Mouse (Mus musculus): ENCODE measurements around the gene Unc5b. TPM values are rescaled to one million over a fixed set of nuclear protein-coding genes. Genes with fewer than 3 reads are reported as not detected.

The Unc5b gene
- polyA plus RNA-seq, 1 experiment from 2014 or later: 2.9 TPM

- ATAC-seq (ENCODE audit: insufficient read depth, low FRiP score, low TSS enrichment) (peak; percentile 46; the same call in 1 of the 2 replicates), DNase-seq (ENCODE audit: low spot score) (peak; percentile 85)
- Histone ChIP-seq H3K27ac (ENCODE audit: low read depth, low read length) (no peak overlapping the region), H3K36me3 (ENCODE audit: control insufficient read depth, insufficient read depth, low read length) (0 out of 2 replicates have a peak, but pooled peaks cover 2% of the 10 kb centered on the region), H3K4me2 (ENCODE audit: low read depth) (peak overlapping the region; percentile 17; the same call in 1 of the 2 replicates), H3K9me3 (ENCODE audit: control insufficient read depth, low read length) (no peaks in the 10 kb centered on the region), H3K4me3 (ENCODE audit: low read depth, low read length) (no peak overlapping the region), H3K27me3 (ENCODE audit: control insufficient read depth, insufficient read depth, low read length) (no peaks in the 10 kb centered on the region), H3K4me1 (ENCODE audit: control insufficient read depth, insufficient read depth, low read length) (no peaks in the 10 kb centered on the region), H3K9ac (ENCODE audit: low read length) (no peak overlapping the region)
- WGBS: 12% methylated on average over 9 of the region's 9 CpGs
These were observed 51.8 kb downstream of the Unc5b start for GRCm38 (mm10) chr10:60779628-60780027.

DNA sequence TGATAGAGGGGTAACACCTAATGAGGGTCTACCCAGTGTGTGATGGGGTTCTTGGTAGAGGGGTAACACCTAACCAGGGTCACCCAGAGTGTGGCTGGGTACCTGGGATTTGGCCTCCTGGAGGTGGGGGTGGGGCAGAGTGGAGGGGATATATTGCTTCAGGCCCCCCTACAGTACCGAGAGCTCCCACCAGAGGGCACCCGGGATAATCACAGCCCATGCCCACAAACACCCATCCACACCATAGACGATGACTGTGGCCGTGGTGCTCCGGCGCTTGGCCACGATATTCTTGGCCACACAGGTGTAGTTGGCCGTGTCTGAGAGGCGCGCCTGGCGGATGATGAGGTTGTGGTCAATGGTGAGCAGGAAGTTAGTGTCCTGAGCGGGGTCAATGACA, 52.8 kb downstream of the Unc5b start:
- H3K9me3 ChIP-seq (ENCODE audit: control insufficient read depth, low read length): no peaks in the 10 kb centered on the region
- DNase-seq (ENCODE audit: low spot score) (peak; percentile 73), ATAC-seq (ENCODE audit: insufficient read depth, low FRiP score, low TSS enrichment) (peak; percentile 48; the same call in 1 of the 2 replicates)
- no peak overlapping the region for H3K4me3 ChIP-seq (ENCODE audit: low read depth, low read length)
- no peak overlapping the region for H3K27ac ChIP-seq (ENCODE audit: low read depth, low read length)
- H3K4me1 ChIP-seq (ENCODE audit: control insufficient read depth, insufficient read depth, low read length): no peaks in the 10 kb centered on the region
- H3K4me2 ChIP-seq (ENCODE audit: low read depth): no peak overlapping the region
- H3K9ac ChIP-seq (ENCODE audit: low read length): no peak overlapping the region
- WGBS: 83% methylated on average over 12 of the region's 12 CpGs
- no peaks in the 10 kb centered on the region for H3K27me3 ChIP-seq (ENCODE audit: control insufficient read depth, insufficient read depth, low read length)
- H3K36me3 ChIP-seq (ENCODE audit: control insufficient read depth, insufficient read depth, low read length): 0 out of 2 replicates have a peak, but pooled peaks cover 3% of the 10 kb centered on the region

DNA sequence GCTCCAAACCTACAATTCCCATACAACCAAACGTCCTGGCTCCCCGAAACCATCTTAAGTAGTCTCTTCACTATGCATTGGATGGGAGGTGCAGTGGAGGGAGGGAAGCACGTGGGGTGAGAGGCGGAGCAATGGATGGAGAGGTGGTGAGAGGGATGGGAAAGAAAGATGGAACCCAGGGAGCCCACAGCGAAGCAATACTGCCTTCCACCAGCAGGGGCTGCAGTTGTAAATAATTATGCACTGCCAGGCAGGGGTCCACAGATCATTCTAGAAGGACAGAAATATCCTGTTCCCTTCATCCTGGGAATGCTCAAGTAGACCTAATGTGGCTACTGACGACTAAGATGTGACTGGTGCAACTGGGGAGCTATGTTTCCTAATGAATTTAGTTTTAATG, 55.9 kb downstream of the Unc5b start:
- Histone ChIP-seq H3K27ac (ENCODE audit: low read depth, low read length) (no peak overlapping the region), H3K4me3 (ENCODE audit: low read depth, low read length) (no peak overlapping the region), H3K27me3 (ENCODE audit: control insufficient read depth, insufficient read depth, low read length) (no peaks in the 10 kb centered on the region), H3K36me3 (ENCODE audit: control insufficient read depth, insufficient read depth, low read length) (0 out of 2 replicates have a peak, but pooled peaks cover 3% of the 10 kb centered on the region), H3K4me2 (ENCODE audit: low read depth) (no peak overlapping the region), H3K9ac (ENCODE audit: low read length) (no peak overlapping the region), H3K4me1 (ENCODE audit: control insufficient read depth, insufficient read depth, low read length) (no peaks in the 10 kb centered on the region), H3K9me3 (ENCODE audit: control insufficient read depth, low read length) (no peaks in the 10 kb centered on the region)
- DNase-seq (ENCODE audit: low spot score) (no peak), ATAC-seq (ENCODE audit: insufficient read depth, low FRiP score, low TSS enrichment) (no peak)
- WGBS: 81% methylated on average over 6 of the region's 6 CpGs

- Histone ChIP-seq H3K27ac (ENCODE audit: low read depth, low read length) (no peak overlapping the region), H3K4me2 (ENCODE audit: low read depth) (no peak overlapping the region), H3K9ac (ENCODE audit: low read length) (no peak overlapping the region), H3K36me3 (ENCODE audit: control insufficient read depth, insufficient read depth, low read length) (0 out of 2 replicates have a peak, but pooled peaks cover 3% of the 10 kb centered on the region), H3K4me3 (ENCODE audit: low read depth, low read length) (no peak overlapping the region), H3K9me3 (ENCODE audit: control insufficient read depth, low read length) (no peaks in the 10 kb centered on the region), H3K4me1 (ENCODE audit: control insufficient read depth, insufficient read depth, low read length) (no peaks in the 10 kb centered on the region), H3K27me3 (ENCODE audit: control insufficient read depth, insufficient read depth, low read length) (no peaks in the 10 kb centered on the region)
- ATAC-seq (ENCODE audit: insufficient read depth, low FRiP score, low TSS enrichment) (no peak), DNase-seq (ENCODE audit: low spot score) (no peak)
- WGBS: 96% methylated on average over 13 of the region's 13 CpGs
These were observed 56.8 kb downstream of the Unc5b start for GRCm38 (mm10) chr10:60774616-60775015.

DNA sequence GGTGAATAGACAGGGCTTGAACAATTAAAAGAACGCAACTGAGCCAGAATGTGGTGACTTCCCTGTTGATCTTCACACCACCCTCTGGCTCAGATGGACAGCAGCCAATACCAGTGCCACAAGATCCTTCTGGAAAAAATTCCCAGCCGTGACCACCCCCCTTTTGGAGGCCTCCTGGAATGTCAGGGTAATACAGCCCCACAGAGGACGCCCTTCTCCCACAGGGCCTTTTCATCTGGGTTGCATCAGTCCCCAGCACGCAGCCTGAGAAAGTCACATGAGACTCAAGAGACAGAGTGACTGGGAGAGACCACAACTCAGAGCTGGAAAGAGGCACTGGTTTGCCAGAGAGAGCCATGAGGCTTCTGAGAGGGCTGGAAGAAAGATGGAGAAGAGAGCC, 60.5 kb downstream of the Unc5b start:
- Histone ChIP-seq H3K36me3 (ENCODE audit: control insufficient read depth, insufficient read depth, low read length) (0 out of 2 replicates have a peak, but pooled peaks cover 3% of the 10 kb centered on the region), H3K4me3 (ENCODE audit: low read depth, low read length) (no peak overlapping the region), H3K9ac (ENCODE audit: low read length) (no peak overlapping the region), H3K4me1 (ENCODE audit: control insufficient read depth, insufficient read depth, low read length) (no peaks in the 10 kb centered on the region), H3K4me2 (ENCODE audit: low read depth) (no peak overlapping the region), H3K9me3 (ENCODE audit: control insufficient read depth, low read length) (no peaks in the 10 kb centered on the region), H3K27me3 (ENCODE audit: control insufficient read depth, insufficient read depth, low read length) (no peaks in the 10 kb centered on the region), H3K27ac (ENCODE audit: low read depth, low read length) (no peak overlapping the region)
- WGBS: 67% methylated on average over 4 of the region's 4 CpGs
- ATAC-seq (ENCODE audit: insufficient read depth, low FRiP score, low TSS enrichment): no peak
- DNase-seq (ENCODE audit: low spot score): no peak

DNA sequence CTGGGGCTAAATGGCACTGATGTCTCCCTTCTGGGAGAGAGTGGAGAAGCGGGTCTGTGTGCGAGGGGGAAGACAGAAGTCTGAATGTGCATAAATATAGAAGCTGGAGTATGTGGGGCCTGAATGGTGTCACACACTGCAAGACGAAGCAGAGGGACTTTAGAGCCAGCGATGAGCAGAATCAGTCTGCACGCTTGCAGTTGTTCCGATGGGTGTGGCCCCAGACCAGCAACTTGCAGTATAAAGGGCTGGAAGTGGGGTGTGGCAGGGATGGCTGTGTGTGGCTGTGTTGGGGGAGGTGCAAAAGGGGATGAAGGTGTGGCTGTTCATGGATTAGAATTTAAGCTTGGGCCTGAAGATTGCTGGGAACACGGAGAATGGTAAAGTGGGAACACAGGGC, 62.8 kb downstream of the Unc5b start:
- WGBS: 86% methylated on average over 7 of the region's 7 CpGs

GRCm38 (mm10) chr10:60767400-60767799, 64.0 kb downstream of the Unc5b start:
- H3K9ac ChIP-seq (ENCODE audit: low read length): no peak overlapping the region
- no peak overlapping the region for H3K4me3 ChIP-seq (ENCODE audit: low read depth, low read length)
- H3K4me2 ChIP-seq (ENCODE audit: low read depth): no peak overlapping the region
- 89% methylated on average over 7 of the region's 7 CpGs for WGBS
- no peaks in the 10 kb centered on the region for H3K36me3 ChIP-seq (ENCODE audit: control insufficient read depth, insufficient read depth, low read length)
- H3K9me3 ChIP-seq (ENCODE audit: control insufficient read depth, low read length): no peaks in the 10 kb centered on the region
- H3K27ac ChIP-seq (ENCODE audit: low read depth, low read length): no peak overlapping the region
- H3K27me3 ChIP-seq (ENCODE audit: control insufficient read depth, insufficient read depth, low read length): no peaks in the 10 kb centered on the region
- no peak for ATAC-seq (ENCODE audit: insufficient read depth, low FRiP score, low TSS enrichment)
- no peak for DNase-seq (ENCODE audit: low spot score)
- no peaks in the 10 kb centered on the region for H3K4me1 ChIP-seq (ENCODE audit: control insufficient read depth, insufficient read depth, low read length)

More for the DNA sequence above, 62.8 kb downstream of the Unc5b start:
- no peaks in the 10 kb centered on the region for H3K36me3 ChIP-seq (ENCODE audit: control insufficient read depth, insufficient read depth, low read length)
- ATAC-seq (ENCODE audit: insufficient read depth, low FRiP score, low TSS enrichment) (no peak), DNase-seq (ENCODE audit: low spot score) (no peak)
- H3K4me1 ChIP-seq (ENCODE audit: control insufficient read depth, insufficient read depth, low read length): no peaks in the 10 kb centered on the region
- no peak overlapping the region for H3K9ac ChIP-seq (ENCODE audit: low read length)
- no peak overlapping the region for H3K27ac ChIP-seq (ENCODE audit: low read depth, low read length)
- no peak overlapping the region for H3K4me3 ChIP-seq (ENCODE audit: low read depth, low read length)
- no peaks in the 10 kb centered on the region for H3K27me3 ChIP-seq (ENCODE audit: control insufficient read depth, insufficient read depth, low read length)
- no peaks in the 10 kb centered on the region for H3K9me3 ChIP-seq (ENCODE audit: control insufficient read depth, low read length)
- no peak overlapping the region for H3K4me2 ChIP-seq (ENCODE audit: low read depth)

- no peak overlapping the region for H3K27ac ChIP-seq (ENCODE audit: low read depth, low read length)
- no peak for DNase-seq (ENCODE audit: low spot score)
- H3K4me1 ChIP-seq (ENCODE audit: control insufficient read depth, insufficient read depth, low read length): no peaks in the 10 kb centered on the region
- no peak overlapping the region for H3K9ac ChIP-seq (ENCODE audit: low read length)
- WGBS: 57% methylated on average over 1 of the region's 1 CpGs
- no peaks in the 10 kb centered on the region for H3K36me3 ChIP-seq (ENCODE audit: control insufficient read depth, insufficient read depth, low read length)
- no peaks in the 10 kb centered on the region for H3K9me3 ChIP-seq (ENCODE audit: control insufficient read depth, low read length)
- no peak for ATAC-seq (ENCODE audit: insufficient read depth, low FRiP score, low TSS enrichment)
- H3K4me3 ChIP-seq (ENCODE audit: low read depth, low read length): no peak overlapping the region
- H3K4me2 ChIP-seq (ENCODE audit: low read depth): no peak overlapping the region
- H3K27me3 ChIP-seq (ENCODE audit: control insufficient read depth, insufficient read depth, low read length): no peaks in the 10 kb centered on the region
These were observed 69.3 kb downstream of the Unc5b start for GRCm38 (mm10) chr10:60762126-60762525.

GRCm38 (mm10) chr10:60760377-60760776, 71.0 kb downstream of the Unc5b start:
- ATAC-seq (ENCODE audit: insufficient read depth, low FRiP score, low TSS enrichment): peak; percentile 78; the same call in 1 of the 2 replicates
- Histone ChIP-seq H3K27me3 (ENCODE audit: control insufficient read depth, insufficient read depth, low read length) (no peaks in the 10 kb centered on the region), H3K27ac (ENCODE audit: low read depth, low read length) (no peak overlapping the region), H3K9me3 (ENCODE audit: control insufficient read depth, low read length) (no peaks in the 10 kb centered on the region), H3K4me3 (ENCODE audit: low read depth, low read length) (no peak overlapping the region), H3K4me2 (ENCODE audit: low read depth) (no peak overlapping the region), H3K36me3 (ENCODE audit: control insufficient read depth, insufficient read depth, low read length) (no peaks in the 10 kb centered on the region), H3K4me1 (ENCODE audit: control insufficient read depth, insufficient read depth, low read length) (no peaks in the 10 kb centered on the region), H3K9ac (ENCODE audit: low read length) (no peak overlapping the region)
- 4% methylated on average over 14 of the region's 14 CpGs for WGBS
- peak; percentile 91 for DNase-seq (ENCODE audit: low spot score)

Measured in neural tube, embryonic 11.5 days (tissue).